In genomic region chr5:118426673-118427072, GRCm38 (mm10) we compare ENCODE assay signal across 23 mouse cellular contexts.
A peak's percentile ranks its signal among the peaks of the same experiment; 100 is the strongest.
DNase-seq lines count a peak whose midpoint lies in the region; ATAC-seq and TF ChIP-seq lines count a peak whose summit lies in the region.
"Had no signal": no experiment of that assay in that cellular context is flagged by ENCODE, and none has a peak within 500 bp of the region (broad histone marks: within the 10 kb centered on the region; RNA-seq: fewer than 3 reads in every experiment).

No protein-coding gene starts in this region.

- no peak for ATAC-seq in midbrain, embryonic 11.5 days (ENCODE audit: low FRiP score)
- no peak for ATAC-seq in midbrain, embryonic 15.5 days (replicated peaks)
- ATAC-seq: CD4-positive, CD25-positive, alpha-beta regulatory T cell, adult 4 months; forebrain, embryonic 13.5 days; inflammation-experienced regulatory T-cells, adult 6 months; liver, embryonic 12.5 days; midbrain, embryonic 16.5 days had no signal

- no peaks in the 10 kb centered on the region for H3K9me3 ChIP-seq in midbrain, embryonic 11.5 days (ENCODE audit: control insufficient read depth, low read length)
- H3K9me3 ChIP-seq in midbrain, embryonic 15.5 days, result no peaks in the 10 kb centered on the region
- H3K9me3 ChIP-seq: embryonic facial prominence, embryonic 15.5 days; forebrain, embryonic 13.5 days; limb, embryonic 10.5 days; liver, embryonic 12.5 days had no signal

- H3K4me3 ChIP-seq in midbrain, embryonic 11.5 days (ENCODE audit: low read depth, low read length), result no peak overlapping the region
- H3K4me3 ChIP-seq in midbrain, embryonic 15.5 days, result no peak overlapping the region
- no peak overlapping the region for H3K4me3 ChIP-seq in left cerebral cortex, adult 2 months
- H3K4me3 ChIP-seq: embryonic facial prominence, embryonic 15.5 days; forebrain, embryonic 13.5 days; limb, embryonic 10.5 days; liver, embryonic 12.5 days had no signal

- H3K4me2 ChIP-seq in midbrain, embryonic 11.5 days, result no peak overlapping the region
- H3K4me2 ChIP-seq in midbrain, embryonic 15.5 days, result no peak overlapping the region
- H3K4me2 ChIP-seq: embryonic facial prominence, embryonic 15.5 days; forebrain, embryonic 13.5 days; liver, embryonic 12.5 days; lung, embryonic 14.5 days had no signal

- no peaks in the 10 kb centered on the region for H3K36me3 ChIP-seq in midbrain, embryonic 11.5 days (ENCODE audit: control insufficient read depth, insufficient read depth, low read length)
- H3K36me3 ChIP-seq in midbrain, embryonic 15.5 days (replicated peaks), result no peaks in the 10 kb centered on the region
- H3K36me3 ChIP-seq: embryonic facial prominence, embryonic 15.5 days; G1E; limb, embryonic 10.5 days; liver, embryonic 12.5 days had no signal

- intact Hi-C loops in left cerebral cortex, adult 2 months (cut with DNase I), result loop anchor here (2.0 to 10.0 kb wide), 3 partner anchors 96 to 152 kb away; partner anchors contain the start of gene Med13l

- no peak for TF ChIP-seq CTCF in left cerebral cortex, adult 2 months (IDR thresholded peaks at IDR 0.05)

- no peak overlapping the region for H3K9ac ChIP-seq in midbrain, embryonic 11.5 days (ENCODE audit: low read length)
- H3K9ac ChIP-seq in midbrain, embryonic 15.5 days, result no peak overlapping the region
- H3K9ac ChIP-seq: embryonic facial prominence, embryonic 15.5 days; forebrain, embryonic 13.5 days; liver, embryonic 12.5 days; lung, embryonic 14.5 days had no signal

- no peak overlapping the region for H3K27ac ChIP-seq in midbrain, embryonic 11.5 days (ENCODE audit: low read depth, low read length)
- H3K27ac ChIP-seq in midbrain, embryonic 15.5 days, result no peak overlapping the region
- H3K27ac ChIP-seq in left cerebral cortex, adult 2 months, result peak overlapping the region; percentile 55; the same call in 1 of the 2 replicates
- H3K27ac ChIP-seq: embryonic facial prominence, embryonic 15.5 days; forebrain, embryonic 13.5 days; limb, embryonic 10.5 days; liver, embryonic 12.5 days; macrophage had no signal

- H3K27me3 ChIP-seq in midbrain, embryonic 11.5 days (ENCODE audit: control insufficient read depth, insufficient read depth, low read length), result no peaks in the 10 kb centered on the region
- H3K27me3 ChIP-seq in midbrain, embryonic 15.5 days (replicated peaks), result no peaks in the 10 kb centered on the region
- H3K27me3 ChIP-seq: embryonic facial prominence, embryonic 15.5 days; forebrain, embryonic 13.5 days had no signal

- peak; percentile 28 to 34 for DNase-seq in cerebellum, adult 18-20 months
- DNase-seq in cerebellum, postnatal 10 days, result no peak
- peak; percentile 68 to 78 for DNase-seq in frontal cortex, postnatal 36 days (ENCODE audit: low spot score in 2 of 2)
- DNase-seq in frontal cortex, postnatal 25 days (ENCODE audit: low spot score in 2 of 2), result no peak
- DNase-seq in midbrain, embryonic 11.5 days (ENCODE audit: low spot score, missing footprints), result peak; percentile 75
- peak in 1 of 2 experiments; percentile 49 for DNase-seq in left cerebral cortex, adult 2 months (ENCODE audit: extremely low spot score in 1 of 2, low spot score in 2 of 2)
- DNase-seq in neural tube, embryonic 10.5 days (ENCODE audit: extremely low spot score, low spot score), result no peak
- DNase-seq: adrenal gland, postnatal 36 days; embryo, embryonic 11 days; gastrocnemius, postnatal 10 days; kidney, adult 8-10 months; kidney, postnatal 25 days; lung, embryonic 14.5 days had no signal

- WGBS in midbrain, embryonic 11.5 days, result 69% methylated on average over 5 of the region's 5 CpGs
- WGBS in midbrain, embryonic 15.5 days, result 55% methylated on average over 5 of the region's 5 CpGs

- peaks cover 7% of the 10 kb centered on the region for H3K4me1 ChIP-seq in midbrain, embryonic 11.5 days (ENCODE audit: control insufficient read depth, insufficient read depth, low read length)
- peaks cover 12% of the 10 kb centered on the region for H3K4me1 ChIP-seq in midbrain, embryonic 15.5 days

Comparison
In these comparisons a context has a peak if more than half of its experiments do, and no peak if none do; other contexts are left out.
1. DNase-seq: peak in cerebellum, adult 18-20 months (2 of 2), frontal cortex, postnatal 36 days (2 of 2) and midbrain, embryonic 11.5 days (single experiment); none in cerebellum, postnatal 10 days (0 of 2), frontal cortex, postnatal 25 days (0 of 2) and neural tube, embryonic 10.5 days (single experiment).